Mouse (Mus musculus): ENCODE data around the gene Vwa3b.
"Not testable (repeated sequence)": the region's sequence is repeated elsewhere in the genome, so short reads cannot be mapped to it uniquely, and the experiment has no call there.

Vwa3b gene

GRCm38 (mm10) chr1:37025962-37026686, at the start of gene Vwa3b:
Gene Vwa3b, plus strand, starts transcription at chr1:37026596.
- peak; percentile 36 for DNase-seq (ENCODE audit: low spot score)

- DNase-seq (ENCODE audit: low spot score): peak; percentile 80
Measured at GRCm38 (mm10) chr1:36976770-36977169, 49.6 kb upstream of the Vwa3b start.

- no peak for DNase-seq (ENCODE audit: low spot score)
Measured at GRCm38 (mm10) chr1:36982191-36982961, 44.0 kb upstream of the Vwa3b start.

- DNase-seq (ENCODE audit: low spot score): no peak
Measured at GRCm38 (mm10) chr1:36983754-36984153, 42.6 kb upstream of the Vwa3b start.

GRCm38 (mm10) chr1:36984406-36984805, 42.0 kb upstream of the Vwa3b start:
- no peak for DNase-seq (ENCODE audit: low spot score)

- no peak for DNase-seq (ENCODE audit: low spot score)
Measured at GRCm38 (mm10) chr1:36985896-36986295, 40.5 kb upstream of the Vwa3b start.

GRCm38 (mm10) chr1:36986396-36987160, 39.8 kb upstream of the Vwa3b start:
- no peak for DNase-seq (ENCODE audit: low spot score)

GRCm38 (mm10) chr1:36987172-36988148, 38.9 kb upstream of the Vwa3b start:
- no peak for DNase-seq (ENCODE audit: low spot score)

GRCm38 (mm10) chr1:36988161-36988560, 38.2 kb upstream of the Vwa3b start:
- DNase-seq (ENCODE audit: low spot score): peak; percentile 20

GRCm38 (mm10) chr1:36988561-36988960, 37.8 kb upstream of the Vwa3b start:
- no peak for DNase-seq (ENCODE audit: low spot score)

- no peak for DNase-seq (ENCODE audit: low spot score)
Measured at GRCm38 (mm10) chr1:36994296-36994695, 32.1 kb upstream of the Vwa3b start.

GRCm38 (mm10) chr1:36995760-36996159, 30.6 kb upstream of the Vwa3b start:
- DNase-seq (ENCODE audit: low spot score): no peak

GRCm38 (mm10) chr1:36996561-36997213, 29.7 kb upstream of the Vwa3b start:
- peak; percentile 94 for DNase-seq (ENCODE audit: low spot score)

GRCm38 (mm10) chr1:37000307-37000706, 26.1 kb upstream of the Vwa3b start:
- DNase-seq (ENCODE audit: low spot score): no peak

GRCm38 (mm10) chr1:37001636-37002315, 24.6 kb upstream of the Vwa3b start:
- DNase-seq (ENCODE audit: low spot score): no peak

GRCm38 (mm10) chr1:37002316-37003008, 23.9 kb upstream of the Vwa3b start:
- DNase-seq (ENCODE audit: low spot score): no peak

GRCm38 (mm10) chr1:37004533-37004932, 21.9 kb upstream of the Vwa3b start:
- DNase-seq (ENCODE audit: low spot score): no peak

- no peak for DNase-seq (ENCODE audit: low spot score)
Measured at GRCm38 (mm10) chr1:37005036-37005435, 21.4 kb upstream of the Vwa3b start.

- not testable (repeated sequence) for DNase-seq (ENCODE audit: low spot score)
Measured at GRCm38 (mm10) chr1:37006529-37006928, 19.9 kb upstream of the Vwa3b start.

- DNase-seq (ENCODE audit: low spot score): no peak
Measured at GRCm38 (mm10) chr1:37009880-37010279, 16.5 kb upstream of the Vwa3b start.
